Mouse (Mus musculus): ENCODE data around the gene Mtmr12.

GRCm38 (mm10) chr15:12322676-12323402 lies 118.0 kb downstream of the Mtmr12 start:
- TF ChIP-seq ZC3H11A (IDR thresholded peaks at IDR 0.05; ENCODE audit: borderline replicate concordance, low read depth, low read length) = no peak
- TF ChIP-seq MAFK (IDR thresholded peaks at IDR 0.05; ENCODE audit: insufficient read depth, low read depth, low read length) = no peak

All from ES-E14 (cell line).